Mouse (Mus musculus) heart, embryonic 14.5 days (tissue): ENCODE measurements around the gene Abcb11. TPM values are rescaled to one million over a fixed set of nuclear protein-coding genes. Genes with fewer than 3 reads are reported as not detected.

Source experiments
- ATAC-seq: fragments of 200-750 bp; cut with Nextera tagmentation; 2 replicates; pipeline ENCODE4 v1.8.0; 2017; ENCODE audit warnings: low read depth, moderate TSS enrichment; ENCODE audit not compliant: insufficient number of reproducible peaks, insufficient read depth, low FRiP score
- H3K27ac ChIP-seq, 2 experiments: fragments of 200-500 bp in 1 of 2; fragments of 300-500 bp in 1 of 2; sonication (generic) in 1 of 2; replicated peaks in 1 of 2; 2 replicates each; pipeline ENCODE4 v1.5.1; 2012 to 2014; ENCODE audit warnings: low read depth in 2 of 2, low read length in 2 of 2, control low read depth in 1 of 2, mild to moderate bottlenecking in 1 of 2, mixed read lengths in 1 of 2; ENCODE audit not compliant: control insufficient read depth in 1 of 2, insufficient read depth in 1 of 2
- H3K27me3 ChIP-seq: fragments of 300-500 bp; sonication (generic); 2 replicates; pipeline ENCODE4 v1.6.1; 2014; ENCODE audit warnings: mild to moderate bottlenecking, low read length, control low read depth; ENCODE audit not compliant: control insufficient read depth, insufficient read depth
- H3K36me3 ChIP-seq: fragments of 300-500 bp; sonication (generic); 2 replicates; pipeline ENCODE4 v1.6.1; 2014; ENCODE audit warnings: mild to moderate bottlenecking, control low read depth, low read length, mixed read lengths; ENCODE audit not compliant: control insufficient read depth, insufficient read depth
- H3K4me1 ChIP-seq, 2 experiments: fragments of 200-500 bp in 1 of 2; fragments of 300-500 bp in 1 of 2; sonication (generic) in 1 of 2; 2 replicates each; pipeline ENCODE4 v1.6.1; 2012 to 2014; ENCODE audit warnings: low read length in 2 of 2, control low read depth in 1 of 2, mixed read lengths in 1 of 2; ENCODE audit not compliant: control insufficient read depth in 2 of 2, insufficient read depth in 2 of 2
- H3K4me2 ChIP-seq: fragments of 300-500 bp; sonication (generic); 2 replicates; pipeline ENCODE4 v1.6.1; 2014; ENCODE audit warnings: mild to moderate bottlenecking, low read length
- H3K4me3 ChIP-seq, 2 experiments: fragments of 200-500 bp in 1 of 2; fragments of 300-500 bp in 1 of 2; sonication (generic) in 1 of 2; 2 replicates each; pipeline ENCODE4 v1.5.1; 2012 to 2014; ENCODE audit warnings: low read length in 2 of 2, mild to moderate bottlenecking in 2 of 2, control low read depth in 1 of 2, low read depth in 1 of 2, moderate library complexity in 1 of 2; ENCODE audit not compliant: control insufficient read depth in 1 of 2, insufficient read depth in 1 of 2
- H3K9ac ChIP-seq: fragments of 300-500 bp; sonication (generic); 2 replicates; pipeline ENCODE4 v1.6.1; 2014; ENCODE audit warnings: mild to moderate bottlenecking, low read length
- H3K9me3 ChIP-seq: fragments of 300-500 bp; sonication (generic); 2 replicates; pipeline ENCODE4 v1.6.1; 2016; ENCODE audit warnings: low read length, control low read depth; ENCODE audit not compliant: control insufficient read depth
- WGBS: fragments of 180-500 bp; shearing (Covaris S2); extraction: QIAGEN DNeasy Blood & Tissue Kit; methylation state at CpG from one replicate; pipeline ENCODE4 v1.1.7; 2014; 5-methylcytosine and 5-hydroxymethylcytosine counted together
- polyA plus RNA-seq: library from polyadenylated mRNA; unstranded; fragments of >200 nt; fragmentation: Nextera tagmentation; extraction: Ambion mirVana; gene quantifications from 2 replicates; pipeline ENCODE4 v1.2.1, GENCODE M21; 2014

Gene Abcb11
- polyA plus RNA-seq, 1 experiment from 2014 or later = not detected

DNA sequence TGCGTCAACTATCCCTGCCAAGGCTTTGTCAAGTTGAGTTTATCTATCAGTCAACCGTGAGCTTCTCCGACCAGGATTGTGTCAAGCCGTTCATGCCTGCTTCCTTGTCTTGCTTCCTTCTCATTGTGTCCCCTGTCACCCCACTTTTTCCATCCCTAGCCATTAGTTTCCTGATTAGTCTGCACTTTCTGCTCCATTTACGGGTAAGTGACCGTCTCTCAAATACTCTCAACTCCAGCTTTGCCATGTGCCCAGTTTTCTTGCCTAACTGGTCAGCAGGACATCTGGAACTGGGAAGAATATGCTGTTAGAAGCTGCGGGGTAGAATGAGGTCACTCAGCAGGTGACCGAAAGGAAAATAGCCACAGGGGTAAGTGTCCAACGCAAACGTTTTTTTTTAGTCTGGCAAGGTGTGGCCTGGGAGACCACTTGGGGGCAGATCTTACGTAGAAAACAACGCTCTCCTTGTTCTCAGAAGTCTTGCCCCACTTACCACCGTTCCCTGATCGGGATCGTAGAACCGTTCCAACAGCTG is 94.1 kb downstream of the Abcb11 start:
- Histone ChIP-seq H3K36me3 (no peaks in the 10 kb centered on the region), H3K9me3 (no peaks in the 10 kb centered on the region), H3K27ac (no peak overlapping the region), H3K4me1 (no peaks in the 10 kb centered on the region), H3K4me2 (no peak overlapping the region), H3K9ac (no peak overlapping the region), H3K27me3 (no peaks in the 10 kb centered on the region), H3K4me3 (no peak overlapping the region)
- WGBS = 52% methylated on average over 16 of the region's 16 CpGs
- ATAC-seq = no peak

- Histone ChIP-seq H3K4me2 (no peak overlapping the region), H3K4me3 (no peak overlapping the region), H3K27me3 (no peaks in the 10 kb centered on the region), H3K9me3 (no peaks in the 10 kb centered on the region), H3K27ac (no peak overlapping the region), H3K9ac (no peak overlapping the region), H3K4me1 (no peaks in the 10 kb centered on the region), H3K36me3 (no peaks in the 10 kb centered on the region)
- 89% methylated on average over 1 of the region's 1 CpGs for WGBS
- ATAC-seq = no peak
Observed at GRCm38 (mm10) chr2:69247081-69247480, 95.3 kb downstream of the Abcb11 start.

GRCm38 (mm10) chr2:69244924-69245323 is 97.5 kb downstream of the Abcb11 start:
- no peaks in the 10 kb centered on the region for H3K36me3 ChIP-seq
- no peak overlapping the region for H3K4me2 ChIP-seq
- no peak for ATAC-seq
- H3K27ac ChIP-seq = no peak overlapping the region
- H3K27me3 ChIP-seq = no peaks in the 10 kb centered on the region
- H3K4me3 ChIP-seq = no peak overlapping the region
- no peaks in the 10 kb centered on the region for H3K9me3 ChIP-seq
- H3K4me1 ChIP-seq = no peaks in the 10 kb centered on the region
- H3K9ac ChIP-seq = no peak overlapping the region
- 46% methylated on average over 2 of the region's 2 CpGs for WGBS

- no peak overlapping the region for H3K27ac ChIP-seq
- WGBS = 87% methylated on average over 9 of the region's 9 CpGs
- no peak for ATAC-seq
Observed at GRCm38 (mm10) chr2:69239315-69239714, 103.1 kb downstream of the Abcb11 start.

GRCm38 (mm10) chr2:69234976-69235678 is 107.3 kb downstream of the Abcb11 start:
- 84% methylated on average over 5 of the region's 5 CpGs for WGBS
- no peak overlapping the region for H3K27ac ChIP-seq
- H3K4me2 ChIP-seq = no peak overlapping the region
- H3K9me3 ChIP-seq = no peaks in the 10 kb centered on the region
- ATAC-seq = no peak
- no peaks in the 10 kb centered on the region for H3K4me1 ChIP-seq
- no peaks in the 10 kb centered on the region for H3K36me3 ChIP-seq
- H3K27me3 ChIP-seq = no peaks in the 10 kb centered on the region
- H3K9ac ChIP-seq = no peak overlapping the region
- H3K4me3 ChIP-seq = no peak overlapping the region

More at GRCm38 (mm10) chr2:69239315-69239714, 103.1 kb downstream of the Abcb11 start:
- Histone ChIP-seq H3K27me3 (no peaks in the 10 kb centered on the region), H3K4me1 (no peaks in the 10 kb centered on the region), H3K9me3 (no peaks in the 10 kb centered on the region), H3K36me3 (no peaks in the 10 kb centered on the region), H3K4me2 (no peak overlapping the region), H3K9ac (no peak overlapping the region), H3K4me3 (no peak overlapping the region)

DNA sequence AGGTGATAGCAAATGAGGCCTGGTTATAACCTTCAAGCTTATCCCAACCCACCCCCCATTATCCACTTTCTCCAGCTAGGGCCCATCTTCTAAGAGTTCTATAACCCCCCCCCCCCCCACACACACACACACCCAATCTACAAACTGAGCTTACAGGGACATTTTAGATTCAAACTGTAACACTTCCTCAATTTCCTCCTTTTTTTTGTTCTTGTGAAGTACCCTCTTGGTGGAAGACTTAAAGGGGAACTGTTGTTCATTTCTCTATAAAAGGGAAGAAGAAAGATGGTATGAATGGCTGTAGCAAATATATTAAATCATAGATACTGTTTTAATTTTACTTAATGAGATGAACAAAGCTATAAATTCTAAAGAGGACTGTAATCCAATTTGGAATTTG is 110.3 kb downstream of the Abcb11 start:
- H3K27ac ChIP-seq = no peak overlapping the region
- no peak overlapping the region for H3K4me2 ChIP-seq
- ATAC-seq = no peak

DNA sequence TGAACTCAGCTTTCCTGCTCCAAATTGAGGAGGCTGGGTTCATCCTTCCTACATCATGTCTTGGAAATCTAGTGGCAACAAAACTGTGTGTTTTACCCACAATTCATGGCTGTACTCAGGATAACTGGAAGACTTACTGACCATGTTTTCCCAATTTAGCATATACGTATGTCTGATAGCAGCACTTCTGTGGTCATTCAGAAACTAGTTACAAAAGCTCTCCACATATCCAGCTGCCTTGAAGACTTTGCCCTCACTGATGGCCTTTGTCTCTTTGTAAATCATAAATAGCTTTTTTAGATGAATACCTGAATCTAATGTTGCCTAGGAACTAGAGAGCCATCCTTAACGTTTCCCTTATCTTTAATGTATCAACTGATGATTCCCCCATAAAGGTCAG is 112.3 kb downstream of the Abcb11 start:
- WGBS = 81% methylated on average over 2 of the region's 2 CpGs
- Histone ChIP-seq H3K27ac (no peak overlapping the region), H3K9ac (no peak overlapping the region), H3K4me1 (no peaks in the 10 kb centered on the region), H3K9me3 (no peaks in the 10 kb centered on the region), H3K4me2 (no peak overlapping the region), H3K27me3 (no peaks in the 10 kb centered on the region), H3K4me3 (no peak overlapping the region), H3K36me3 (no peaks in the 10 kb centered on the region)
- ATAC-seq = no peak

More for the DNA sequence above, 110.3 kb downstream of the Abcb11 start:
- Histone ChIP-seq H3K27me3 (no peaks in the 10 kb centered on the region), H3K36me3 (no peaks in the 10 kb centered on the region), H3K4me1 (no peaks in the 10 kb centered on the region), H3K9ac (no peak overlapping the region), H3K9me3 (no peaks in the 10 kb centered on the region), H3K4me3 (no peak overlapping the region)

DNA sequence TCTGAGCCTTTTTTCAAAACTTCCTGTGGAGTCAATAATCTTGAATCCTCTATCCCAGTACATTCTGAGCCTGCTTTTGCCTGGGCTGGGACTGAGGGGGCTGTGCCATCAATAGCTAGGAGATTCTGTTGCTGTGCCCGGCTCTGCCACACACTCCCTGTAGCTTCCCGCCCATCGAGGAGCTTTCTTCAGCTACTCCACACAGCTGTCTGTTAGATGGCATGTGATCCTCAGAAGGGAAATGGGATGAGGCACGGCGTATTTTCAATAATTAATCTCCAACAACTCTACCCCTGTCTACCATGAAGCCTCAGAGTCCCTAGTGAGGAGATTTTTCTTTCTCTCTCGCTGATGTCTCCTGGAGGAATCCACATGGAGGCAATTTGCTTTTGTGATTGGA is 113.8 kb downstream of the Abcb11 start:
- no peak for ATAC-seq
- Histone ChIP-seq H3K27ac (no peak overlapping the region), H3K9ac (no peak overlapping the region), H3K4me1 (no peaks in the 10 kb centered on the region), H3K9me3 (no peaks in the 10 kb centered on the region), H3K4me2 (no peak overlapping the region), H3K36me3 (no peaks in the 10 kb centered on the region), H3K4me3 (no peak overlapping the region), H3K27me3 (no peaks in the 10 kb centered on the region)
- WGBS = 90% methylated on average over 6 of the region's 6 CpGs
